Mouse (Mus musculus) CH12.LX (cell line): ENCODE measurements at regions not wholly inside any gene's neighbourhood (a gene's known extent, or its start where the extent isn't known, plus 50 kb on each side); places are given as distances from the start of the nearest gene placed in this dataset.

Experiments used
- DNase-seq: peaks from one replicate; pipeline ENCODE4 v3.0.0-alpha.2; 2013; ENCODE audit errors: extremely low read depth
- H3K27ac ChIP-seq: 2 replicates; pipeline ENCODE4 v1.5.1; 2012; ENCODE audit warnings: low read depth, mild to moderate bottlenecking, control low read depth, moderate library complexity; ENCODE audit not compliant: insufficient read depth
- H3K27me3 ChIP-seq: replicated peaks from 2 replicates; pipeline ENCODE3; 2012; ENCODE audit warnings: inconsistent platforms
- H3K36me3 ChIP-seq, 2 experiments: replicated peaks in 1 of 2; 2 replicates each; pipeline versions ENCODE3 to v1.6.1; 2012; ENCODE audit warnings: inconsistent platforms in 1 of 2, low read length in 1 of 2, mild to moderate bottlenecking in 1 of 2, mixed read lengths in 1 of 2, moderate library complexity in 1 of 2; ENCODE audit not compliant: control insufficient read depth in 1 of 2, insufficient read depth in 1 of 2
- H3K4me1 ChIP-seq, 2 experiments: 2 replicates each; pipeline ENCODE4 v1.6.1; 2012; ENCODE audit warnings: inconsistent platforms in 1 of 2, moderate library complexity in 1 of 2; ENCODE audit not compliant: insufficient read depth in 2 of 2, control insufficient read depth in 1 of 2
- H3K4me2 ChIP-seq: 2 replicates; pipeline ENCODE4 v1.6.1; 2012; ENCODE audit warnings: low read depth, mild to moderate bottlenecking, control low read depth; ENCODE audit not compliant: poor library complexity, insufficient read depth, severe bottlenecking
- H3K4me3 ChIP-seq, 3 experiments: fragments of 150-350 bp in 1 of 3; sonication (generic) in 1 of 3; replicated peaks in 1 of 3; 2 replicates each; pipeline versions ENCODE3 to v1.5.1; 2011 to 2012; ENCODE audit warnings: low read depth in 2 of 3, low read length in 2 of 3, mild to moderate bottlenecking in 2 of 3, moderate library complexity in 2 of 3, control low read depth in 1 of 3, improper control_type of control experiment in 1 of 3, inconsistent platforms in 1 of 3, mixed read lengths in 1 of 3; ENCODE audit not compliant: poor library complexity in 1 of 3
- H3K79me2 ChIP-seq: replicated peaks from 2 replicates; pipeline ENCODE4 v1.6.1; 2012; ENCODE audit warnings: mild to moderate bottlenecking, moderate library complexity; ENCODE audit not compliant: control insufficient read depth, poor library complexity, insufficient read depth, severe bottlenecking; ENCODE audit errors: extremely low read depth
- H3K9ac ChIP-seq: 2 replicates; pipeline ENCODE4 v1.6.1; 2012; ENCODE audit warnings: low read depth, mild to moderate bottlenecking, control low read depth, moderate library complexity; ENCODE audit not compliant: insufficient read depth
- H3K9me3 ChIP-seq: replicated peaks from 2 replicates; pipeline ENCODE3; 2012; ENCODE audit warnings: low read length, inconsistent platforms, mixed read lengths
- CHD1 ChIP-seq: IDR thresholded peaks from 2 replicates; pipeline ENCODE4 v1.6.1; 2012; ENCODE audit warnings: low read depth, low read length, improper control_type of control experiment, inconsistent platforms
- CHD2 ChIP-seq: IDR thresholded peaks from 2 replicates; pipeline ENCODE4 v1.6.1; 2011; ENCODE audit warnings: low read length, improper control_type of control experiment
- CTCF ChIP-seq, 2 experiments: IDR thresholded peaks in 1 of 2; conservative IDR thresholded peaks in 1 of 2; 2 replicates each; pipeline ENCODE4 v1.5.1; 2011 to 2012; ENCODE audit warnings: low read depth in 2 of 2, low read length in 2 of 2, improper control_type of control experiment in 1 of 2, inconsistent platforms in 1 of 2, mild to moderate bottlenecking in 1 of 2, moderate library complexity in 1 of 2
- E2F4 ChIP-seq: IDR thresholded peaks from 2 replicates; pipeline ENCODE4 v1.6.1; 2011; ENCODE audit warnings: low read depth, low read length, improper control_type of control experiment; ENCODE audit not compliant: insufficient replicate concordance
- ETS1 ChIP-seq: conservative IDR thresholded peaks from 2 replicates; pipeline ENCODE4 v1.6.1; 2012; ENCODE audit warnings: low read depth, mild to moderate bottlenecking, inconsistent platforms, low read length, improper control_type of control experiment, moderate library complexity
- HCFC1 ChIP-seq: IDR thresholded peaks from 2 replicates; pipeline ENCODE4 v1.6.1; 2012; ENCODE audit warnings: low read depth, mild to moderate bottlenecking, inconsistent platforms, low read length, improper control_type of control experiment
- KAT2A ChIP-seq: IDR thresholded peaks from 2 replicates; pipeline ENCODE4 v1.6.1; 2012; ENCODE audit warnings: low read length, improper control_type of control experiment, inconsistent platforms; ENCODE audit not compliant: insufficient replicate concordance
- MAX ChIP-seq: IDR thresholded peaks from 2 replicates; pipeline ENCODE4 v1.6.1; 2011; ENCODE audit warnings: low read length, improper control_type of control experiment
- MAZ ChIP-seq: IDR thresholded peaks from 2 replicates; pipeline ENCODE4 v1.6.1; 2012; ENCODE audit warnings: low read depth, mild to moderate bottlenecking, inconsistent platforms, low read length, improper control_type of control experiment, moderate library complexity
- MEF2A ChIP-seq: IDR thresholded peaks from 2 replicates; pipeline ENCODE4 v1.6.1; 2014; ENCODE audit warnings: low read depth, mild to moderate bottlenecking, inconsistent platforms, low read length, improper control_type of control experiment, borderline replicate concordance
- MXI1 ChIP-seq: IDR thresholded peaks from 2 replicates; pipeline ENCODE4 v1.6.1; 2011; ENCODE audit warnings: mild to moderate bottlenecking, low read depth, low read length, improper control_type of control experiment
- MYC ChIP-seq: IDR thresholded peaks from 2 replicates; pipeline ENCODE4 v1.6.1; 2011; ENCODE audit warnings: low read depth, mild to moderate bottlenecking, improper control_type of control experiment, low read length
- NELFE ChIP-seq: IDR thresholded peaks from 2 replicates; pipeline ENCODE4 v1.6.1; 2011; ENCODE audit warnings: low read depth, low read length, improper control_type of control experiment
- NRF1 ChIP-seq: IDR thresholded peaks from 2 replicates; pipeline ENCODE4 v1.6.1; 2014; ENCODE audit warnings: low read depth, mild to moderate bottlenecking, inconsistent platforms, low read length, improper control_type of control experiment, moderate library complexity
- TBP ChIP-seq: conservative IDR thresholded peaks from 2 replicates; pipeline ENCODE4 v1.6.1; 2011; ENCODE audit warnings: low read depth, low read length, improper control_type of control experiment
- TCF12 ChIP-seq: IDR thresholded peaks from 2 replicates; pipeline ENCODE4 v1.6.1; 2014; ENCODE audit warnings: low read depth, mild to moderate bottlenecking, inconsistent platforms, low read length, improper control_type of control experiment
- UBTF ChIP-seq: IDR thresholded peaks from 2 replicates; pipeline ENCODE4 v1.6.1; 2012; ENCODE audit warnings: low read depth, mild to moderate bottlenecking, inconsistent platforms, low read length, improper control_type of control experiment, moderate library complexity
- ZC3H11A ChIP-seq: IDR thresholded peaks from 2 replicates; pipeline ENCODE4 v1.6.1; 2012; ENCODE audit warnings: low read depth, mild to moderate bottlenecking, inconsistent platforms, low read length, improper control_type of control experiment
- ZKSCAN1 ChIP-seq: IDR thresholded peaks from 2 replicates; pipeline ENCODE4 v1.6.1; 2012; ENCODE audit warnings: low read depth, inconsistent platforms, low read length, improper control_type of control experiment, borderline replicate concordance
- ZMIZ1 ChIP-seq: IDR thresholded peaks from 2 replicates; pipeline ENCODE4 v1.6.1; 2012; ENCODE audit warnings: low read depth, mild to moderate bottlenecking, inconsistent platforms, low read length, improper control_type of control experiment
- dilution Hi-C: fragments of 300-500 bp; cut with MboI; formaldehyde crosslinking; loops from 2 replicates; pipeline ENCODE4 v1.14.3; 2020; ENCODE audit warnings: low sequenced_read_pairs; ENCODE audit not compliant: extremely low pct_unique_long_range_greater_than_20kb, extremely low pct_ligation_motif_present
- in situ Hi-C: fragments of 300-500 bp; cut with MboI; formaldehyde crosslinking; loops from 3 replicates; pipeline ENCODE4 v1.14.3; 2019; ENCODE audit warnings: low sequenced_read_pairs, low pct_ligation_motif_present, low pct_unique_long_range_greater_than_20kb, mixed read lengths

DNA sequence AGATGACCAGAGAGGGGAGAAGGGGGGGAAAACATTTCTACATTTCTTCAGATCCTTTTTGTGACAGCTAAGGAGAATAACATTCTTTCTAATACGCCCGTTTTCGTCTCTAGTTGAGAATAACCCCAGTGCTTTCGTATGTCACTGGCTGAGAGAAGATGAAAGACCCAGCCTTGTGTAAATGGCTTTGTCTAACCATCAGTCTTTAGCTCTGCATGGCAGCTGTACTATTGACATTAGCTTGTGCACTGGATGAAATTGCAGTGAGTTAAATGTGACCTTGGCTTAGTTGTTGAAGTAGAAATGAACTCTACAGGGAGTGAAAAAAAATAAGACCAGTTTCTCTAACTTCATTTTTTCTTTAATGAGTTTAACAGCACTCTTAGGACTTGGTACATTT is 368.7 kb upstream of the Dach1 start:
- no peaks in the 10 kb centered on the region for H3K79me2 ChIP-seq
- in situ Hi-C loops: no loop called here

GRCm38 (mm10) chr14:98533600-98533999 is 364.0 kb upstream of the Dach1 start:
- Histone ChIP-seq H3K79me2 (no peaks in the 10 kb centered on the region), H3K4me3 (no peak overlapping the region), H3K9ac (no peak overlapping the region), H3K4me1 (no peaks in the 10 kb centered on the region), H3K9me3 (peaks cover 44% of the 10 kb centered on the region), H3K27ac (no peak overlapping the region), H3K36me3 (no peaks in the 10 kb centered on the region), H3K27me3 (no peaks in the 10 kb centered on the region), H3K4me2 (no peak overlapping the region)
- no peak for DNase-seq
- dilution Hi-C loops: no loop called here
- TF ChIP-seq MAX: no peak
- no peak for TF ChIP-seq ZKSCAN1
- no peak for TF ChIP-seq ZMIZ1
- TF ChIP-seq ZC3H11A: no peak
- no peak for TF ChIP-seq TCF12
- no peak for TF ChIP-seq E2F4
- no peak for TF ChIP-seq MEF2A
- no peak for TF ChIP-seq MYC
- in situ Hi-C loops: no loop called here

More for the DNA sequence above, 368.7 kb upstream of the Dach1 start:
- TF ChIP-seq KAT2A (no peak), TCF12 (no peak), UBTF (no peak), TBP (no peak), MAZ (no peak), NRF1 (no peak), ETS1 (no peak), MXI1 (no peak), HCFC1 (no peak), CHD2 (no peak), MEF2A (no peak), NELFE (no peak), CHD1 (no peak), CTCF (conservative IDR thresholded peaks at IDR 0.05 in 1 of 2, IDR thresholded peaks at IDR 0.05 in 1 of 2; ENCODE audit: low read depth in 2 of 2, low read length in 2 of 2) (no peak)
- Histone ChIP-seq H3K4me2 (no peak overlapping the region), H3K9ac (no peak overlapping the region), H3K4me1 (no peaks in the 10 kb centered on the region), H3K36me3 (no peaks in the 10 kb centered on the region), H3K9me3 (peaks cover 38% of the 10 kb centered on the region), H3K27ac (no peak overlapping the region), H3K27me3 (no peaks in the 10 kb centered on the region), H3K4me3 (no peak overlapping the region)
- no peak for DNase-seq
- dilution Hi-C loops: no loop called here
